Mouse (Mus musculus) lung, postnatal 0 days (tissue): ENCODE results near the gene Tomm34. TPM values are rescaled to one million over a fixed set of nuclear protein-coding genes. Genes with fewer than 3 reads are reported as not detected.

Source experiments
- ATAC-seq: fragments of 200-750 bp; cut with Nextera tagmentation; 2 replicates; pipeline ENCODE4 v1.8.0; 2017; ENCODE audit warnings: moderate library complexity
- DNase-seq: peaks from one replicate; pipeline ENCODE4 v3.0.0-alpha.2; 2016; ENCODE audit warnings: low spot score
- H3K27ac ChIP-seq: fragments of 300-500 bp; sonication (generic); 2 replicates; pipeline ENCODE4 v1.5.1; 2014; ENCODE audit warnings: antibody characterized with exemption, mild to moderate bottlenecking, low read length, mixed read lengths
- H3K27me3 ChIP-seq: fragments of 300-500 bp; sonication (generic); replicated peaks from 2 replicates; pipeline ENCODE4 v1.6.1; 2014; ENCODE audit warnings: low read length, mixed read lengths; ENCODE audit not compliant: insufficient read depth
- H3K36me3 ChIP-seq: fragments of 300-500 bp; sonication (generic); 2 replicates; pipeline ENCODE4 v1.6.1; 2014; ENCODE audit warnings: low read length, mixed read lengths; ENCODE audit not compliant: insufficient read depth
- H3K4me1 ChIP-seq: fragments of 300-500 bp; sonication (generic); 2 replicates; pipeline ENCODE4 v1.6.1; 2014; ENCODE audit warnings: antibody characterized with exemption, low read depth, low read length, mixed read lengths; ENCODE audit not compliant: insufficient read depth
- H3K4me2 ChIP-seq: fragments of 300-500 bp; sonication (generic); replicated peaks from 2 replicates; pipeline ENCODE4 v1.6.1; 2014; ENCODE audit warnings: low read depth, mild to moderate bottlenecking, low read length, moderate library complexity, mixed read lengths
- H3K4me3 ChIP-seq: fragments of 300-500 bp; sonication (generic); 2 replicates; pipeline ENCODE4 v1.5.1; 2014; ENCODE audit warnings: low read depth, low read length
- H3K9ac ChIP-seq: fragments of 300-500 bp; sonication (generic); replicated peaks from 2 replicates; pipeline ENCODE4 v1.6.1; 2014; ENCODE audit warnings: low read depth, mild to moderate bottlenecking
- H3K9me3 ChIP-seq: fragments of 300-500 bp; sonication (generic); 2 replicates; pipeline ENCODE4 v1.6.1; 2016; ENCODE audit warnings: low read length, mixed read lengths
- CTCF ChIP-seq: IDR thresholded peaks from 2 replicates; pipeline ENCODE4 v1.5.1; 2016; ENCODE audit warnings: antibody characterized with exemption, mild to moderate bottlenecking
- EP300 ChIP-seq: IDR thresholded peaks from 2 replicates; pipeline ENCODE4 v1.6.1; 2016; ENCODE audit warnings: antibody characterized with exemption, mild to moderate bottlenecking, control low read depth
- WGBS: fragments of 180-500 bp; shearing (Covaris S2); extraction: QIAGEN DNeasy Blood & Tissue Kit; methylation state at CpG from one replicate; pipeline ENCODE4 v1.1.7; 2014; 5-methylcytosine and 5-hydroxymethylcytosine counted together
- polyA plus RNA-seq: library from polyadenylated mRNA; unstranded; fragments of >200 nt; fragmentation: Nextera tagmentation; extraction: Ambion mirVana; gene quantifications from 2 replicates; pipeline ENCODE4 v1.2.1, GENCODE M21; 2015

The Tomm34 gene
- polyA plus RNA-seq, 1 experiment from 2014 or later: 27.2 TPM

DNA sequence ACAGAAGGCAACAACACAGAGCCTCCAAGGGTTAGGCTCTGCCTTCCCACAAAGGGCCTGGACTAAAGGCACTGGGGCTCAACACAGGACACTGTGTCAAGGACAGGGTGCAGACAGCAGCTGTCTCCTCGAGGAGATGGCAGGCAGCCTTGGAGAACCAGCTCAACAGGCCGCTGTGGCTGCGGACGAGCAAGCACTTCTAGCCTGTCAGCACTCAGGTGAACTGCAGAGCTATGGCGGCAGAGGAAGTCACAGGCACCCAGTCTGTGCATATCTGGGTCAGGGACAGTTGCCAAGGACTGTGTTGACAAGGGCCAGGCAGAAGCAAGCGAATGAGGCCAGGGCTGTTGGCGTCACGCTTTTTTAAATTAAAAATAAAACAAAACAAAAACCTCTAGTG, 17.2 kb downstream of the Tomm34 start:
- DNase-seq (no peak), ATAC-seq (no peak)
- H3K4me2 ChIP-seq: no peak overlapping the region
- H3K9ac ChIP-seq: no peak overlapping the region
- H3K36me3 ChIP-seq: peaks cover 25% of the 10 kb centered on the region
- no peaks in the 10 kb centered on the region for H3K9me3 ChIP-seq
- no peaks in the 10 kb centered on the region for H3K27me3 ChIP-seq
- TF ChIP-seq EP300 (no peak), CTCF (no peak)
- H3K4me3 ChIP-seq: no peak overlapping the region
- no peak overlapping the region for H3K27ac ChIP-seq
- WGBS: 76% methylated on average over 8 of the region's 8 CpGs
- H3K4me1 ChIP-seq: no peaks in the 10 kb centered on the region

DNA sequence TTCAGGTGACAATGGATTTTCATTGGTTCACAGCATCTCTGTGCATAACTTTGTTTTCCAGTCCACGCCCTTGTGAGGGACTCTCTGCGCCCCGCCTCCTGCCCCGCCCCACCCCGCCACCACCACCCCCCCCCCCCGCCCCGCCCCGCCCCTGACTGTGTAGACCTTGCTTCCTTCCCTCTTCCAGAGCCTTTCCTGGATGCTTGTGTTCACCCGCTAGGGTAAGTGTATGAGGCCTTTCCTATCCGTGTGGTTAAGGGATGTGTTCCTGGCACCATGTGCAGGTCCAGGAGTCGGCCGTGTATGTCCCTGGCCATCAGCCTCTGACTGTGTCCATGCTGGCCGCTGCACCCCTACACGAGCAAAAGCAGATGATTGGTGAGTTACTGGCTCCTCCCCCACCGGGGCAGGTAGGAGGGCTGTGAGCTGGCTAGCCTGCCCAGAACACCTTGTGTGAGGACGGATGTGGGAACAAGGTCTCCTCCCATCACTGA, 23.7 kb downstream of the Tomm34 start:
- Histone ChIP-seq H3K27me3 (no peaks in the 10 kb centered on the region), H3K4me1 (no peaks in the 10 kb centered on the region), H3K4me2 (peak overlapping the region; percentile 43), H3K9me3 (no peaks in the 10 kb centered on the region), H3K27ac (no peak overlapping the region), H3K4me3 (no peak overlapping the region), H3K9ac (no peak overlapping the region), H3K36me3 (0 out of 2 replicates have a peak, but pooled peaks cover 2% of the 10 kb centered on the region)
- TF ChIP-seq CTCF: no peak
- no peak for TF ChIP-seq EP300
- WGBS: 2% methylated on average over 11 of the region's 16 CpGs
- ATAC-seq (peak; percentile 76), DNase-seq (peak; percentile 56)

DNA sequence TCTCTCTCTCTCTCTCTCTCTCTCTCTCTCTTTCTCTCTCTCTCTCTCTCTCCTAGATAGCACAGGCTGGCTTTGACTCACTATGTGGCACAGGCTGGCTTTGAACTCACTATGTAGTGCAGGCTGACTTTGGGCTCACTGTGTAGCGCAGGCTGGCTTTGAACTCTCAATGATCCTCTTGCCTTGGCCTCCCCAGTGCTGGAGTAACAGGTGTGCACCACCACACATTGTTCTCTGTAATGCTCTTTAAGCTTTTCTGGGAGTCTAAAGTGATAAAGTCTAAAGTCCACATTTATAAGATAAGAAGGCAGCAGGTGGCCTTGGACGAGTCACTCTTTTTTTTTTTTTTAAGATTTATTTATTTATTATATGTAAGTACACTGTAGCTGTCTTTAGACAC, 29.4 kb downstream of the Tomm34 start:
- Histone ChIP-seq H3K27ac (no peak overlapping the region), H3K4me1 (no peaks in the 10 kb centered on the region)
- ATAC-seq: no peak

DNA sequence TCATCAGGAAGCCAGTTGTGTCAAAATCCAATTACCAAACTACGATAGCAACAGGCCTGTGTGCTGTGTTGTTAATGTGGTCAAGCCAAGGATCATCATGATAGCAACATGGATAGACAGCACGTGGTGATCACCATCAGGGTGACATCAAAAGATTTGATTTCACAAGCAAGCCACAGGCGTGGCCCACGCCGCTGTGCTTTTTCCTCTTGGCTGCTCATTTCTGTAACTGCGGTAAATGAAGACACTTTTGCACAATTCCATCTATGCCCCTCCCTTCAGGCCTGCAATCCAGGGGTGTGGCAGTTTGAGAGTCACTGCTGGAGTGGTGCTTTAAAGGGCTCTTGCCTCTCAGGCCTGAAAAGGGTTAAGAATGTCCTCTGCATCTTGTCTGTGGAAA, 30.0 kb downstream of the Tomm34 start:
- TF ChIP-seq EP300 (no peak), CTCF (no peak)
- Histone ChIP-seq H3K36me3 (no peaks in the 10 kb centered on the region), H3K4me1 (no peaks in the 10 kb centered on the region), H3K9me3 (no peaks in the 10 kb centered on the region), H3K27me3 (no peaks in the 10 kb centered on the region), H3K9ac (no peak overlapping the region), H3K4me3 (no peak overlapping the region), H3K4me2 (no peak overlapping the region), H3K27ac (no peak overlapping the region)
- DNase-seq: peak; percentile 23
- ATAC-seq: 0 out of 2 replicates have a peak, but pooled peaks have one; percentile 17
- WGBS: 64% methylated on average over 6 of the region's 6 CpGs

More for the DNA sequence above, 29.4 kb downstream of the Tomm34 start:
- H3K4me2 ChIP-seq: no peak overlapping the region
- H3K36me3 ChIP-seq: no peaks in the 10 kb centered on the region
- TF ChIP-seq EP300 (no peak), CTCF (no peak)
- 70% methylated on average over 2 of the region's 2 CpGs for WGBS
- no peaks in the 10 kb centered on the region for H3K9me3 ChIP-seq
- no peak overlapping the region for H3K9ac ChIP-seq
- no peak for DNase-seq
- H3K4me3 ChIP-seq: no peak overlapping the region
- no peaks in the 10 kb centered on the region for H3K27me3 ChIP-seq

DNA sequence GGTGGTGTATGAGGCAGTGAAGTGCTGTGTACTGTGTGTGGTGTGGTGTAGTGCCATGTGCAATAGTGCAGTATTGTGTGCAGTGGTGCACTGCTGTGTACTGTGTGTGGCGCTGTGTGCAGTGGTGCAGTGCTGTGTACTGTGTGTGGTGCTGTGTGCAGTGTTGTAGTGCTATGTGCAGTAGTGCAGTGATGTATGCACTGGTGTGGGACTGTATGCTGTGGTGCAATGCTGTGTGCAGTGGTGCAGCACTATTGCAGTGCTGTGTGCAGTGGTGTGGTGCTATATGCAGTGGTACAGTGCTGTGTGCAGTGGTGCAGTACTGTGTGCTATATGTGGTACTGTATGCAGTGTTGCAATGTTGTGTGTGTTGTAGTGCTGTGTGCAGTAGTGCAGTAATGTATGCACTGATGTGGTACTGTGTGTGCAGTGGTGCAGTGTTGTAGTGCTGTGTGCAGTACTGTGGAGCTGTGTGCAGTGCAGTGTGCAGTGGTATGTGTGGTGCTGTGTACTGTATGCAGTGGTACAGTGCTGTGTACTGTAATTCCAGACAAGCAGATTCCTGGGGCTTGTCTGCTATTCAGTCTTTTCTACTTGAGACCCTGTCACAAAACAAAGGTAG, 32.5 kb downstream of the Tomm34 start:
- Histone ChIP-seq H3K4me3 (no peak overlapping the region), H3K4me1 (no peaks in the 10 kb centered on the region), H3K36me3 (no peaks in the 10 kb centered on the region), H3K4me2 (no peak overlapping the region), H3K27ac (no peak overlapping the region), H3K9me3 (no peaks in the 10 kb centered on the region), H3K9ac (no peak overlapping the region), H3K27me3 (no peaks in the 10 kb centered on the region)
- TF ChIP-seq EP300: no peak
- no peak for TF ChIP-seq CTCF
- WGBS: 100% methylated on average over 1 of the region's 1 CpGs
- ATAC-seq (no peak), DNase-seq (no peak)

DNA sequence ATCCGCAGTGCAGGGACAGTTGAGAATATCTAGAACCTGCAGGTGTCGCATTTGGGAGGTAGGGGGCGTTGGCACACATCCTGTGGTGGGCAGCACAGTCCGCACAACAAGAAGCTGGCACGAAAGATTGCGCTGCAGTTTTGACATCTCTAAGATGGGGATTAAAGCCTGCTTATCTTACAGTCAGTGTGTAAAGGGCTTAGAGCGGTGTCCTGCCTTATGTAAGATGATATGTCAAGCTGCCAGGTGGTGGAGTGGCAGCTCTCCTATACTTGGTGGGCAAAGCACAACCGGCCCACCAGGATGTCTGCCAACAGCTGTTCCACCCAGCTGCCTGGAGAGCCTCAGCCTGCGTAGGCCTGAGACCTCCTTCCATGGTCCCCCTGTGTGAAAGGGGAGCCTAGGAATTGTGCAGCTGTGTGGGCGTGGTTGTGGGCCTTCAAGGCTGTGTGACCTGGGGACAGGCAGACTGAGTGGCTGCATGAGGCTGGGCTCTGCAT, 34.4 kb downstream of the Tomm34 start:
- ATAC-seq (no peak), DNase-seq (no peak)
- no peak overlapping the region for H3K4me3 ChIP-seq
- 54% methylated on average over 10 of the region's 10 CpGs for WGBS
- no peak overlapping the region for H3K9ac ChIP-seq
- no peak overlapping the region for H3K4me2 ChIP-seq
- H3K4me1 ChIP-seq: no peaks in the 10 kb centered on the region
- H3K36me3 ChIP-seq: no peaks in the 10 kb centered on the region
- no peaks in the 10 kb centered on the region for H3K9me3 ChIP-seq
- no peak overlapping the region for H3K27ac ChIP-seq
- TF ChIP-seq CTCF: peak; percentile 12; the same call in 1 of the 2 replicates
- no peak for TF ChIP-seq EP300
- no peaks in the 10 kb centered on the region for H3K27me3 ChIP-seq
